Mouse (Mus musculus) embryo, embryonic 10 days (tissue): ENCODE measurements around the gene Lcmt1.

Source experiments
- DNase-seq: peaks from one replicate; pipeline ENCODE4 v3.0.0-alpha.2; 2015; ENCODE audit warnings: low spot score

Lcmt1 gene

DNA sequence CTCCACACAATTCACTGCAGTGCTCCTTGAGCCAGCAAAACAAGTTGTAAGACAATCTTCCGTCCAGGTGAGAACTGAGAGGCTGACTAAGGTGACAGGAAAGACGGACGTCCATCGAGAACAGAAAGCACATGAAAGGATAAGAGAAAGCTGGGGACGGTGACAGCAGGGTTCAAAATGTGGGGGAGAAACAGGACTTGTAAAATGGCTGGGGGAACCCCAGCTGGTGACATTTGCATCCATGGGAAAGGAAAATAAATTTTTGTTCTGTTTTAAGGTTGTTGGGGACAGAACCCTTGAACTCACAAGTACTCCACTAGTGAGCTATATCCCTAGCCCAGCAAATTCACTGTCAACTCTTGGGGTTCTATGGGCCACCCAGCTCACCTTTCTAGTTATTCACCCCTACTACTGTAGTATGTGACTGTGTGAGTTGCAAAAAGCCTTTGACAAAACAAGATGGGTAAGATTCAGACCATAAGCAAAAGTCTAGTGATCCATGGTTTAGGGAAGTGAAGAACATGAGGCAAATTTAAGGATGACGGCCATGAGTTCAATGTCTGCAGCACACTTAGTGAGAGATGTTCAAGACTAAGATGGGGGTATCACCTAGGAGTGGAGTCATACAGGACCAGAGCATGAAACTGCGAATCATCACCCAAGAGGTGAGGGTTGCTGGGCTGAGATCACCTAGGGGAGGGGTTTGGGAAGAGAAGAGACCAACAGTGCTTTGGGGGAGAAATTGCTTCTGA lies 8.2 kb upstream of the Lcmt1 start:
- no peak for DNase-seq

DNA sequence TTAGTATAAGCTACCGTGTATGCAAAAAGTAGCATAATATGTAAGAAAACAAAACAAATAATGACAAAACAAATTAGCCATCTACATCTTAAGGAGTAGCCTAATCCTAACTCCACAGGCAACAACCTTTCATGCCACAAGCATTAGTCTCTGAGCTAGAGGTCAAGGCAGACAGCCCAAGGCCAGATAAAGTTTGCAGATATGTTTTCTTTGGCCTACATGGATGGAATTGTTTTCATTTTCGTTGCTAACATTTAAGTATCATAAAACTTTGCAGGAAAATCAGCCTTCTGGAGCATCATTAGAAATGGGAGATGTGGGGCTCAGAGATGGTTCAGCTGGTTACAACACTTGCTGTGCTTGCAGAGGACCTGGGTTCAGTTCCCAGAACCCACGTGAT lies 6.8 kb upstream of the Lcmt1 start:
- DNase-seq, result no peak

DNA sequence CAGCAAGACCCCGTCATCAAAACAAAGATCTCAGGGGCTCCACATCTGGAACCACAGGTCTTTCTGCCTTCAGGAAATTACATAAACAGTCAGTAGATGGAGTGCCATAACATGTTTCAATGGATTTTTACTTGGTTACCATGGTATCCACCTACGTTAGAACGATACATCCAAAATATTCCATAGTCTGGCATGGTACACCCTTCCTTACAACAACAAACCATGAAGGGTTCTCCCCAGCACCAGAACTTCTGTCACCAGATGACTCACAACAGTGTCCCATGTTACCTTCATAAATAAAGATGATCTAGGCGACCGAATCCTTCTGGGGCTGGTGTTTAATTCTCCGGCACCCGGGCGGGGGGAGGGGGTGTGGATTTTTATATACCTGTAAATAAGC lies 5.6 kb upstream of the Lcmt1 start:
- no peak for DNase-seq

DNA sequence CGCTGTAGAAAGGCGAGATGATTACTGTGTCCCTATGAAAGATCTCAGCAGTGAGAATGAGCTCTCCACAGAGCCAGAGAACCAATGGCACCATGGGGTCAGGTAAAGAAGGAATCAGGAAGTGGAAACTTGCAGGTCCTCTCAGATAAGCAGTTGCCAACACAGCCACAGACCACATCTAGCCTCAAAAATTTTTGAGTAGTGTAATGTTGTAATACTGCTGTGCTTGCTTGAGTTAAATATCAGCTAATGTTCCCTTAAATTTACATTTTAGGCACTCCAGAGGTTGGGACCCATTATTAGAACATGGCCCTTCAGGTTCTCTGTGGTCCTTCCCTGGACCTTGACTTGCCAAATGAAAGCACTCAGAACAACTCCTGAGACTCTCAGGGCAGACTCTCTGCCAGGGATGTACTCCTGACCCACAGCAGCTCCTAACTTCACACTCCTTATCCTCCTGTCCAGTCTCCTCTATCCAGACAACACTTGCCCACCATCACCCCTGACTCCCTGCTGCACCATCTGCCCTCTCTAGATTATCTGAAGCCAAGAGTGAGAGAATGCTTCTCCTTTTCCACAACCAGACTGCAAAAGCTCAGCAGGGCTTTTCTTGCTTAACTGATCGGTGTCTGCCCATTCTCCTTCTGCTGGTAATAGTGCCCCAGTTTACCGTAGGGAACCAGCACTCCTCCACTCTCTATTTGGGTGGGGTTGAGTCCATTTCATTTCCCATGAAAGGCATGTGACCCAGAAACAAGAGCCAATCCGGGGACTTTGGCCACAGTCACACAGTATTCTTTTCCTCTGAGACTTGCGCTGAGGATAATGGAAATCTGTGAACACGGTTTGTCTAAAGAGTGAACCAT lies 3.5 kb upstream of the Lcmt1 start:
- no peak for DNase-seq

DNA sequence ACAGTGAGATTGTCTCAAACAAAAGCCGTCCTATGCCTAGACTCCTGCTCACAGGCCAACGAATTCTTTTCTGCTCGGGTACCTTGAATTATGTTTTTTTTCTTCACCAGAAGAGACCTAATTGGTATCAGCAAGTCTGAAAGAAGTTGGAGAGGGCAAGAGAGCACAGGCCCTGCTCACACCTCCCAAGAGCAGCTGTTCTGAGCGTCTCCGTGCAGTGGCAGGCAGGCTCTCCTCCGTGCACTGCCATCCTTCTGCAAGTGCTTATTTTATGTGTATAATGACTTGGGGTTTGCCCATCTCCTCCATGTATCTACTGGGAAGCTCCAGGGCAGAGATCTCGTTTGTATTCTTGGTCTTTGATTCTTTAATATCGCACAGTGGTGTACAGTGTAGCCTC lies 2.8 kb upstream of the Lcmt1 start:
- DNase-seq, result no peak

DNA sequence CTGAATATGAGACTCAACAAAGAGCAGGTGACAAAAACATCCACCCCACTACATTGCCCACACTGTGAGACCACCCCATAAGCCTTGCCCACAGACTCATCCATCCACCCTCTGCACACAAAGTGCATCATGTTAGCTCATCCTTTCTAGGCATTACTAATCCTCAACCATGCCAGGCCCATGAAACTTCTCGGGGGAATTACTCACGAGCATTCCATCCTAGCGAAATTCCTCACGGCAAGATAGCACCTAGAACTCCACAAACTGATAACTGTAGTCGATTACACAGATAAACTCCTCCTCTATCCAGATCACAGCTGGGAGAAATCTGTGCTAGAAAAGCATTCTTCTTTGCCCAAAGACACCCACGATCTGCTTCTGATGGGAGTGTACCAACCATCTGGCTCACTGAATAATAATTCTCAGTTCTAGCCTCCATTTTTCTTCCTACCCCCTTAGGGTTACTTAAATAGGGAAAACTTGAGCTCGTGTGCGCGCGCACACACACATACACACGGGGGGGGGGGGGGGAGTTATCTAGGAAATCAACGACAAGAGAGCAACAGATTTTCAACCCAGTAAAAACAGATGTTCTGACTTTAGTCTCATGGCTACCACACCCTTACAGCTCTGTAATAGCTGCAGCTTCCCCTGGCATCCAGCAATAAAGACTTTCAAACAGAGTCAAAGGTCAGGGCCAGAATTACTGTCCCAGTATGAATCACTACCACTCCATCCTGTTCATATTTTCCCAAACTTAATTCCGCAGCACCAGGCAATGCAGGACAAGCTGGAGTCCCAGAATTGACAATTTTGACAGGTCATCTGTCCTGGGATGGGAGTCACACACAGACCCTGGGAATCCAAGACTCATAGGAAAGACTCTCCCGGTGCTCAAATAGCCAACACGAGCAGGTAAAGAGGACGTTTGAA lies 2.1 kb upstream of the Lcmt1 start:
- DNase-seq, result no peak

DNA sequence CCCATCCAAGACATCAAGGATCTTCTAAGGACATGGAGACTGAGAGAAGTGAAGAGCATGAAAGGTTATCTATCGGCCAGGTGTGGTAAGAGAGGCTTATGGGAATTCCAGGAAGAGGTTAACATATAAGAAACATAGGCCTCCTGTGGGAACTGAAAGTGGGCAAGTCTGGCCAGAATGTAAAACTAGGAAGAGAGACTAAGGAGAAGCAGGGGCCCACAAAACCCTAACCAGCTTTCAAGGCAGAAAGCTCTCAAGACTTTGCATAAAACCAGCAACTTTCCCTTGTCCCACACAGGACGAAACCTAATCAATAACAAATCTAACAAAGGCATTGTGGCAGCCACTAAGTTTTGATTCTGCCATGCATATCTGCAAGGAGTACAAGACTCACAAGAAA lies 1.4 kb upstream of the Lcmt1 start:
- no peak for DNase-seq

DNA sequence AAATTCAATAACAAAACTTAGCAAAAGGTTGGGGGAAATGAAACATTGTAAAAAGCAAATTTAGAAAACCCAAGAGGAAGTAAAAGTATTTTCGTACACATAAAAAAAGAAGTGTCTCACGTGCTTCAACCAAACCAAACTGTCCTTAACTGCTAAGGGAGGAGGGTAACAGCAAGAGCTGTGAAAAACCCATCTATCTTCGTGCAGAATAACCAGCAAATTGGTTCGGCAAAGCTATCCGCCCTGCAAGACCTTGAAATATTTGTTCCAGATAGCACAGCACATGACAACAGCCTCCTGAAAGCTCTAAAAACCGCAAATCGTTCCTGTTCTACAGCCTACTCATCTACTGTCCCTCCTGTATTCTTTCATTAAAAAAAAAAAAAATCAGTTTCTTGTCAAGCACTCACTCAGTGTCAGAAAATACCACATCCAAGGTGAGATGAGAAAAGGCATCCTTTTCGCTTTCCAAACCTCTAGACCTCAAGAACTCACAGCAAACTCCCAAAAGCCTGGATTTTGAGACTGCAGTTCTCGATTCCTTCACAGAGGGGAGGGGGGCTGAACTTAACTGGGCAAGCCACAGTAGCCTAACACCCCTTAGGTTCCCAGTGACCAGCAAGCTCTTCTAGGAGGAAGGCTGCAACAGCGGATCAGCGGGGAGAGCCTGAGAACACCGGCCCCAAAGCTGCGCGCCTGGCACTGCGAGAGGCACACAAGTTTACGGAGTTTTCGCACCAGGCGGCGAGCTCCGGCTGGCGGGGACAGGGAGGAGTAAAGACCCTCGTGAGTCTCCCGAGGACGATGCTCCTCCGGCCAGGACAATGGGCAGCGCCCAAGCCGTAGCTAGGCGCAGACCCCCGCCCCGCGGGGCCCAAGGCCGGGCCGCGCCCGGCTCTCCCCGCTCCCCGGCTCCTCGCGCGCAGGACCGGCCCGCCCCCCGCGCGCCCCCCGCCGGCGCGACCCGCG lies 522 bp upstream of the Lcmt1 start:
- peak; percentile 74 for DNase-seq

DNA sequence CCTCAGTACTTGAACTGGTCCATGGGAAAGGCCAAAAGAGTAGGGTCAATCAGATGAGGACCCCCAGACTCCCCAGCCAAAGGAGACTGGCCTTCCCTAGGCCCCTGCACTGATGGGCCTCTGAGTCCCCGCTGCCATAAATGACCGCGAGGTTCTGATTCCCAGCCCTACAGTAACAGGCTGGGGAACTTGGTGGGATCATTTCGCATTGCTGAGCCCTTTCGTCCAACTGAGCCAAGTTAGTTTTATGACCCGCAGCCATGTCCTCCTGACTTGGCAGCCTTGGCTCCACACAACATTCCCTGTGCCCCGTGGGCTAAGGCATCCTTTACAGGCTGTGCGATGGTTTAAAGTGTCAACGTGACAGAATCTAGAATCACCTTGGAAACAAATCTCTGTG lies 1.1 kb downstream of the Lcmt1 start:
- DNase-seq, result no peak

DNA sequence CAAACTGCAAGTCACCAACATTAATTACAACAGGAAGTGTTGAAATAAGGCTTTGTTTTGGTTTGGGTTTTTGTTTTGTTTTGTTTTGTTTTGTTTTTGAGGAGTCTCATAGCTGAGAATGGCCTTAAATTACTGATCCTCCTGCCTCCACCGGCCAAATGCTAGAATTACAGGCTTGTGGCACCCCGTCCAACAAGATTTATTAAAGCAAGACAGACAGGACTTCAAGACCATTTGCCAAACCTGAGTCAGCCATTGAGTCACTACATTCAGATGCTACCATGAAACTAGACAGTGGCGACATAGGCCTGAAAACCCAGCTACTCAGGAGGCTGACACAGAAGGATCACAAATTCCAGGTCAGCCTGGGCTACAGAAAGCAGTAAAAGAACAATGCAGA lies 1.9 kb downstream of the Lcmt1 start:
- DNase-seq, result no peak

DNA sequence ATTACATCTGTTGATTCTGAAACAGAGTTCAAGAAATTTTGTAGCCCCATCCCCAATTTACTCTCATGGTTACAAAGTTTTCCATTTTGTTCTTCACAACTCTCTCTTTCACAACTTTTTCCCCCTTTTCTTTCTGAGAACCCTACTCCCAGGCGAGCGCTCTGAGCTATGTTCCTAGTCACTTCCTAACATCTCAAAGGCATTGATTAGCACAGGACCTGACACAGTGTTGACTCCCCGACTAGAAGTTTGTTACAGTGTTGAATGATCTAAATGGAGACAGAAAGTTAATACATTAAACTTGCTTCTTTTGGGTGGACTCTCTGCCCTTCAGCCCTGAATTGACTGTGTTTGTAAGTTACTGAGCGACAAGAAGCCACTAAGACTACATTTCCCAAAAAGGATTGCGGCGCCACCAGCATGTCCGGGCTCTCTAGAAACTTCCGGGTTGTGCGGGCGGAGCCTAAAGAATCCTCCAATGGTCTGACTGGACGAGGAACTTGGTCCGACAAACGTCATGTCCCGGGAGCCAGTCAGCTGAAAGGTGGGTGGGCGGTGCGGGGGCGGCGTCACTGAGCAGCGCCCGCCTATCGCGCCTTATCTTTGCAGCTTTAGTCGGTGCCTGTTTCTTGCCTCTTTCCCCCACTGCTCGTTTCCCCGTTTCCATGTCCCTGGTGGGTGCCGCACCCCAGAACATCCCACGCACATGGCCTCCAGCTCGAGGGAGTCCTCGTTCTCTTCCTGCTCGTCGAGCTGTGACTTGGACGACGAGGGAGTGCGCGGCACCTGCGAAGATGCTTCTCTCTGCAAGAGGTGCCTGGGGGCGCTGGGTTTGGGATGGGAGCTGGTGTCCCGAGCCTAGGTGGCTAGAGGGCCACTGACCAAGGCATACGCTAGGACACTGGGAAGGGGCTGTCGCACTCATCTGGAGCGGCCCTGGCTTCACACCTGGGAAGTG lies 8.1 kb downstream of the Lcmt1 start:
- DNase-seq, result peak; percentile 96

DNA sequence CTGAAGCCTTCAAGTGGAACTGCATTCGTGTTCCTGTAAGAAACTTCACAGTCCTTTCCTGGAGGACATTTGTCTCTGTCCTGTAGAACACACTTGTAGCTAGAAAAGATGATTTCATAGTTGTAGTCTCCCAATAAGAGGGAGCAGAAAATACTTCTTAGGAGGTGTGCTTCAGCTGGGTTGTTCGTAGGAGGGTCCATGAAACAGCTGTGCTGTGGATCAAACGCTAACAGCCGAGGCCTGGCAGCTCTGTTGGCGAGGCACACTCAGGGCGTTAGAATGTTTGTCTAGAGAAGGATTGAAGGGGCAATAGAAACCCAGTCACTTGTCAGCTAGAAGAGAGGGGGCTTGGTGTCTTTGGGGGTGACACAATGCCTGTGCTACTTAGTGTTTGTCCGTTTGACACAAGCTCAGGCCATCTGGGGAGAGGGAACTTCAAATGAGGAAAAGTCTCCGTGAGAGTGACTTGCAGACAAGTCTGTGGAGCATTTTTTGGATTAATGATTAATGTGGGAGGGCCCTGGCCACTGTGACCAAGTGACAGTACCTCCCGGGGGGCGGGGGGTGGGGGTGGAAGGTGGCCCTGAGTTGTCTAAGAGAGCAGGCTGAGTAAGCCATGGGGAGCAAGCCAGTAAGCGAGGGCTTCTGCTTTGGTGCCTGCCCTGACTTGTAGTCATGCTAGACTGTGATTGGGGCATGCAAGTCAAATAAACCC lies 16.3 kb downstream of the Lcmt1 start:
- DNase-seq, result no peak

DNA sequence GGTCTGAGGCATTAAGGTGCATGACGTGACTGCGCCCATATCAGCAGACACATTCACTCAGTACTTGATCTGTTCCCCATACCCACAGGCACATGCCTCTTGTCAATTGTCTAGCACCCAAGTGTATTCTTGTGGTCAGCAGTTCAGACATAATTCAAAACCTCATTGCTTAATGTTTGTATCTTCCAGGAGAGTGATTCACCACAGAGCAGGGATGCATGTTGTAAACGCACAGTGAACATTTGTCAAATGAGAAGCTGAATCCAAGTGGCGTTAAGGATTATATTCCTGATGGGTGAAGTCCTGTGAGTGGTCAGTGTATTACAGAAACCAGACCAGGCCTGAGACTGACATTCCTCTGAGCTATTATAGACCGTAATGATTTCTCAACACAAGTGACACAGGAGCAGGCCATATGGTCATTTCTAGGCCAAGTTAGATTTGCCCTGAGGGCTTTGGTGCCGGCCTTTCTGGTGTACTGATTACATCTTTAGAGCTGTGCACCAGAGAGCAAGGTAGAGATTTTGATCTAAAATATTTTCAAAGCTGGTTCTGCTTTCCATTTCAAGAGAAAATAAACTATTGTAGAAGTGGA lies 20.2 kb downstream of the Lcmt1 start:
- no peak for DNase-seq

DNA sequence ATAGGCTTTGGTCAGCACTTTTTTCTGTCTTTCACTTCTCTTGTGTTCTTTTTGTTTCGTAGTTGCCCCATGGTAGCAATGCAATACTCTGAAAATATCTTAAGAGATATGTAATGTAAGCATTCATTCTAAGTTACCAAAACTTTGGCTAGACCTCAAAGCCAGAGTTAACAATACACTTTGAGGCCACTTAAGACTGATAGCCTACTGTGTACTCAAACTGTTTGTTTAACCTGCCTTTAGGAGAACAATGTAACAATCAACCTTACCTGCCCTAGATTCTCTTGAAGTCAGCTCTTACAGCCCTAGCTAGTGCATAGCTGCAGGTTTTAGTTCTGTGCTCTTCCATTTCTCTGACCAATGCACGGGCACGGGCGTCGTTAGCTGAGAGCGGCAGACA lies 24.7 kb downstream of the Lcmt1 start:
- no peak for DNase-seq

DNA sequence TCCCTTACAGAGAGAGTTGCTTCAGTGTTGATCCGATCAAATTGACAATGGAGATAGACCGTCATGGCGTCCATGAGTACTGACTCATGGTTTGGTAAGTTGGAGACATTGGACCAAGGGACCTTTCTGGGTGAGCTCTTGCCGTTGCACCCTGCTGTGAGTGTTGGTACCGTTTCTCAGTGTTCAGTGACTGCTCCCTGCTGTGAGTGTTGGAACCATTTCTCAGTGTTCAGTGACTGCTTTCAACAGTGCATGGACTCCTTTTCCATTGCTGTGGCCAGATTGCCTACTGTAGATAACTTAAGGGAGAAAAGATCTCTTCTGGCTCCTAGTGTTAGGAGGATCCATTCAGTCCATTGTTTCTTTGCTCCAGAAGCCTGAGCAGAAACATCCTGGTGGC lies 27.3 kb downstream of the Lcmt1 start:
- DNase-seq, result no peak

DNA sequence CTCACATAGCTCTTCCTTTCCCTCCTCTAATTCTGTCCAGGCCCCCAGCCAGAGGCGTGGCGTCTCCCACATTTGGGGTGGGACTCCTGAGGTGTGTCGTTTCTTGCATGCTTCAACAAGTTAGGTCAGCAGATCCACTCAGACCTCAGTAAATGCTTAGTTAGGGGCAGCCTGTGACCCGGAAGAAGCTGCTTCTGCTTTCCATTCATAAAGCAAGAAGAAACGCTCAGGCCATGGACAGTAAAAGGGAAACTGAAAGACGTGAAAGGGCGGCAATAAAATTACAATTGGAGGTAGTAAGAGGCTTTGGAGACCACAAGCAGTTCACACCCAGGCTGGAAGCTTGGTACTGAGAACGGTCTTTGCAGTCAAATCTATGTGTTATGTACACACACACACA lies 27.8 kb downstream of the Lcmt1 start:
- no peak for DNase-seq

DNA sequence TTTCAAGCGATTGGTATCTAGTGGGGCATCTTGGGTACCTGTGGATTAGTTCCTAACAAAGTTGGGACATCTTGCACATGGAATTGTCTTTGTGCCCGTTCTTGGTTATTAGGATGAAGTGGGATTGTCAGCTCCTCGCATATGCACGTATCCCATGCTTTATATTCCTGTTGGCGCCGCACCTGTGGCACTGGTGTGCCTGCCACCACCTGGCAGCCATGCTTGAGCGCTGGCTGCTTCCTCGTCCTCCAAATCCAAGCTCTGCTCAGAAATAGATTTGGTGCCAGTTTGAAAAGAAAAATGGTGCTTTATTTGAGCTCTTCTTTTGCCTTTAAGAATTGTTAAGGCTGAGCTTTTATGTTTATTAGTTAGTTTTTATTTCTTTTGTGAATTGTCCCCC lies 28.3 kb downstream of the Lcmt1 start:
- no peak for DNase-seq

DNA sequence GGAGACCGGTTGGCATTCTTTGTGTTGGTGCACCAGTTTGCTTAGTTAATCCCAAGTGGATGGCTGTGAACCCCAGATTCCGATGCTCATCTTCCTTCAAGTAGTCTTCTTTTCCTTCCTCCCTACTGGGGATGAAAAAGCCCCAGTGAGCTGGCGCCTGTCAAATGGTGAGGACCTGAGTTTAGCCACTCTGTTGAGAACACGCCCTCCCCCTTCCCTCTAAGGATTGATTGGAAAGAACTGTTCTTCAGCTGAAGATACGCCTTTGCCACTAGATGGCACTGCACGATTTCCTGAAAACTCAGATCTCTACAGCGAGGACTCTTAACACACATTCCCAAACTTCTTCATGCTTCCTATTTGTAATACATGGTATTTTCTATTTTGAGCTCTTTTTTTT lies 29.2 kb downstream of the Lcmt1 start:
- peak; percentile 88 for DNase-seq

DNA sequence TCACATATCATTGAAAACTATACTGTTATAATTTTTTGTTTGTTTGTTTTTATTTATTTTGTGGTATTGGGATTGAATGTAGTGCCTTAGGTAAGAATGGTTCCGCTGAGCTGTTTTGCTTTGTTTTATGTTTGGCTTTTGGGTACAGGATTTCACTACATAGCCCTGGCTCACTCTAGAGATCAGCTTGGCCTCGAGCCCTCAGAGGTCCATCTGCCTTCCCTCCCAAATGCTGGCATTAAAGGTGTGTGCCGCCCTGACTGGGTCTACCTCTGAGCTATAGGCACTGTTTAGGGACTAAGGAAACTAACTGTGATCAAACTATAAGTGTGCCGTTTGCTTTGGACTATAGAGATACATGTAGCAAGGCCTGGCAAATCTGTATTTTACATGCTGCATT lies 29.7 kb downstream of the Lcmt1 start:
- DNase-seq, result no peak
